In genomic region chr17:46287678-46288095, GRCm38 (mm10) we compare ENCODE assay signal across 8 mouse cellular contexts. TPM values are rescaled to one million over a fixed set of nuclear protein-coding genes. Genes with fewer than 3 reads are reported as not detected.
DNase-seq lines count a peak whose midpoint lies in the region; ATAC-seq and TF ChIP-seq lines count a peak whose summit lies in the region.

No protein-coding gene starts in this region.

- no peak for ATAC-seq in forebrain, embryonic 13.5 days
- ATAC-seq in forebrain, embryonic 12.5 days (ENCODE audit: low FRiP score), result no peak
- ATAC-seq in embryonic facial prominence, embryonic 14.5 days (ENCODE audit: low read depth), result peak; percentile 65
- no peak for ATAC-seq in hindbrain, embryonic 12.5 days (ENCODE audit: low FRiP score)
- ATAC-seq in limb, embryonic 14.5 days (ENCODE audit: low FRiP score, low read depth), result peak; percentile 69
- no peak for ATAC-seq in liver, embryonic 11.5 days (replicated peaks; ENCODE audit: low FRiP score)

- WGBS in forebrain, embryonic 13.5 days, result 53% methylated on average over 5 of the region's 11 CpGs
- WGBS in forebrain, embryonic 12.5 days, result 63% methylated on average over 11 of the region's 11 CpGs
- WGBS in embryonic facial prominence, embryonic 14.5 days, result 29% methylated on average over 10 of the region's 11 CpGs
- WGBS in hindbrain, embryonic 12.5 days, result 77% methylated on average over 11 of the region's 11 CpGs
- WGBS in limb, embryonic 14.5 days, result 58% methylated on average over 11 of the region's 11 CpGs
- WGBS in liver, embryonic 11.5 days, result 70% methylated on average over 11 of the region's 11 CpGs

- H3K27ac ChIP-seq in forebrain, embryonic 13.5 days, result no peak overlapping the region
- H3K27ac ChIP-seq in forebrain, embryonic 12.5 days, result no peak overlapping the region
- H3K27ac ChIP-seq in embryonic facial prominence, embryonic 14.5 days (replicated peaks; ENCODE audit: low read depth, low read length), result peak overlapping the region; percentile 75
- no peak overlapping the region; the same call in 1 of the 2 replicates for H3K27ac ChIP-seq in hindbrain, embryonic 12.5 days
- H3K27ac ChIP-seq in limb, embryonic 14.5 days (replicated peaks; ENCODE audit: low read depth, low read length), result peak overlapping the region; percentile 63
- no peak overlapping the region for H3K27ac ChIP-seq in liver, embryonic 11.5 days (ENCODE audit: low read depth, low read length)

- H3K27me3 ChIP-seq in forebrain, embryonic 13.5 days, result 0 out of 2 replicates have a peak, but pooled peaks cover 12% of the 10 kb centered on the region
- H3K27me3 ChIP-seq in forebrain, embryonic 12.5 days, result peaks cover 5% of the 10 kb centered on the region; the same call in 1 of the 2 replicates
- H3K27me3 ChIP-seq in embryonic facial prominence, embryonic 14.5 days (replicated peaks; ENCODE audit: control insufficient read depth, insufficient read depth, low read length), result no peaks in the 10 kb centered on the region
- H3K27me3 ChIP-seq in hindbrain, embryonic 12.5 days, result 0 out of 2 replicates have a peak, but pooled peaks cover 7% of the 10 kb centered on the region
- H3K27me3 ChIP-seq in limb, embryonic 14.5 days (ENCODE audit: control insufficient read depth, insufficient read depth, low read length), result peaks cover 6% of the 10 kb centered on the region; the same call in 1 of the 2 replicates
- H3K27me3 ChIP-seq in liver, embryonic 11.5 days (replicated peaks; ENCODE audit: control insufficient read depth, insufficient read depth, low read length), result peaks cover 4% of the 10 kb centered on the region

- no peak overlapping the region for H3K4me3 ChIP-seq in forebrain, embryonic 13.5 days
- H3K4me3 ChIP-seq in forebrain, embryonic 12.5 days (replicated peaks), result no peak overlapping the region
- no peak overlapping the region for H3K4me3 ChIP-seq in embryonic facial prominence, embryonic 14.5 days (ENCODE audit: low read depth, low read length)
- no peak overlapping the region for H3K4me3 ChIP-seq in hindbrain, embryonic 12.5 days
- H3K4me3 ChIP-seq in limb, embryonic 14.5 days (replicated peaks; ENCODE audit: low read length), result no peak overlapping the region
- no peak overlapping the region for H3K4me3 ChIP-seq in liver, embryonic 11.5 days (ENCODE audit: low read depth, low read length)

- no peaks in the 10 kb centered on the region for H3K36me3 ChIP-seq in forebrain, embryonic 13.5 days (ENCODE audit: poor library complexity, severe bottlenecking)
- H3K36me3 ChIP-seq in forebrain, embryonic 12.5 days (replicated peaks), result no peaks in the 10 kb centered on the region
- no peaks in the 10 kb centered on the region for H3K36me3 ChIP-seq in embryonic facial prominence, embryonic 14.5 days (ENCODE audit: control insufficient read depth, insufficient read depth, low read length)
- no peaks in the 10 kb centered on the region for H3K36me3 ChIP-seq in hindbrain, embryonic 12.5 days
- no peaks in the 10 kb centered on the region for H3K36me3 ChIP-seq in limb, embryonic 14.5 days (ENCODE audit: control insufficient read depth, insufficient read depth, low read length)
- no peaks in the 10 kb centered on the region for H3K36me3 ChIP-seq in liver, embryonic 11.5 days (ENCODE audit: control insufficient read depth, insufficient read depth, low read length)

- 0 out of 2 replicates have a peak overlapping the region, but pooled peaks have one; percentile 6 for H3K9ac ChIP-seq in forebrain, embryonic 13.5 days
- H3K9ac ChIP-seq in forebrain, embryonic 12.5 days, result no peak overlapping the region
- H3K9ac ChIP-seq in embryonic facial prominence, embryonic 14.5 days (ENCODE audit: low read depth, low read length), result peak overlapping the region; percentile 30; the same call in 1 of the 2 replicates
- H3K9ac ChIP-seq in hindbrain, embryonic 12.5 days, result no peak overlapping the region; the same call in 1 of the 2 replicates
- no peak overlapping the region for H3K9ac ChIP-seq in limb, embryonic 14.5 days (ENCODE audit: low read depth, low read length, severe bottlenecking)
- H3K9ac ChIP-seq in liver, embryonic 11.5 days (ENCODE audit: low read depth, low read length), result no peak overlapping the region

- H3K4me2 ChIP-seq in forebrain, embryonic 13.5 days, result no peak overlapping the region
- no peak overlapping the region for H3K4me2 ChIP-seq in forebrain, embryonic 12.5 days
- H3K4me2 ChIP-seq in embryonic facial prominence, embryonic 14.5 days (ENCODE audit: low read depth, low read length), result peak overlapping the region; percentile 28
- 0 out of 2 replicates have a peak overlapping the region, but pooled peaks have one; percentile 17 for H3K4me2 ChIP-seq in hindbrain, embryonic 12.5 days (replicated peaks)
- H3K4me2 ChIP-seq in limb, embryonic 14.5 days (replicated peaks; ENCODE audit: low read depth, low read length, severe bottlenecking), result no peak overlapping the region
- H3K4me2 ChIP-seq in liver, embryonic 11.5 days, result no peak overlapping the region

- peaks cover 11% of the 10 kb centered on the region for H3K4me1 ChIP-seq in forebrain, embryonic 13.5 days
- H3K4me1 ChIP-seq in forebrain, embryonic 12.5 days, result peaks cover 10% of the 10 kb centered on the region
- peaks cover 15% of the 10 kb centered on the region for H3K4me1 ChIP-seq in embryonic facial prominence, embryonic 14.5 days (ENCODE audit: control insufficient read depth, insufficient read depth, low read length)
- peaks cover 7% of the 10 kb centered on the region; the same call in 1 of the 2 replicates for H3K4me1 ChIP-seq in hindbrain, embryonic 12.5 days
- peaks cover 5% of the 10 kb centered on the region; the same call in 1 of the 2 replicates for H3K4me1 ChIP-seq in limb, embryonic 14.5 days (ENCODE audit: control insufficient read depth, insufficient read depth, low read length)
- no peaks in the 10 kb centered on the region for H3K4me1 ChIP-seq in liver, embryonic 11.5 days (replicated peaks; ENCODE audit: control insufficient read depth, insufficient read depth, low read length)

- DNase-seq in embryonic facial prominence, embryonic 14.5 days (ENCODE audit: low spot score), result peak; percentile 94
- DNase-seq in limb, embryonic 14.5 days (ENCODE audit: low spot score), result peak; percentile 83
- no peak for DNase-seq in cerebellum, adult 9-10 months
- no peak for DNase-seq in ovary, postnatal 10 days (ENCODE audit: low spot score)
- no peak for DNase-seq in liver, embryonic 11.5 days (ENCODE audit: low spot score)

- H3K9me3 ChIP-seq in forebrain, embryonic 13.5 days (replicated peaks), result no peaks in the 10 kb centered on the region
- no peaks in the 10 kb centered on the region for H3K9me3 ChIP-seq in forebrain, embryonic 12.5 days
- H3K9me3 ChIP-seq in embryonic facial prominence, embryonic 14.5 days (ENCODE audit: control insufficient read depth, low read length), result no peaks in the 10 kb centered on the region
- H3K9me3 ChIP-seq in hindbrain, embryonic 12.5 days (replicated peaks), result no peaks in the 10 kb centered on the region
- no peaks in the 10 kb centered on the region for H3K9me3 ChIP-seq in limb, embryonic 14.5 days (ENCODE audit: control insufficient read depth, low read length)
- H3K9me3 ChIP-seq in liver, embryonic 11.5 days (ENCODE audit: control insufficient read depth, low read length), result no peaks in the 10 kb centered on the region

- no peak for TF ChIP-seq POLR2A in limb, embryonic 14.5 days (IDR thresholded peaks at IDR 0.05; ENCODE audit: borderline replicate concordance, extremely low read depth, insufficient read depth, insufficient read length)

RNA-seq across cellular contexts. Expression of gene Tjap1, which starts 4.9 kb away (rescaled TPM):
- polyA plus RNA-seq in forebrain, embryonic 13.5 days (2015; fragmentation: Nextera tagmentation; extraction: Ambion mirVana), result 36.9 and 38.9 TPM in 2 replicates
- polyA plus RNA-seq in forebrain, embryonic 12.5 days (2016; fragmentation: Nextera tagmentation; extraction: Ambion mirVana), result 56.0 and 58.4 TPM in 2 replicates
- 54.5 and 57.3 TPM in 2 replicates for polyA plus RNA-seq in embryonic facial prominence, embryonic 14.5 days (2014; fragmentation: Nextera tagmentation; extraction: Ambion mirVana)
- 50.0 and 54.1 TPM in 2 replicates for polyA plus RNA-seq in hindbrain, embryonic 12.5 days (2016; fragmentation: Nextera tagmentation; extraction: Ambion mirVana)
- polyA plus RNA-seq in limb, embryonic 14.5 days (2012; rRNA removed), result 117 and 140 TPM in 2 replicates
- polyA plus RNA-seq in limb, embryonic 14.5 days (2014; fragmentation: Nextera tagmentation; extraction: Ambion mirVana), result 50.6 and 64.7 TPM in 2 replicates
- polyA plus RNA-seq in liver, embryonic 11.5 days (2014; fragmentation: Nextera tagmentation; extraction: Ambion mirVana), result 26.4 and 29.3 TPM in 2 replicates

RNA-seq across cellular contexts. Expression of gene Dlk2, which starts 9.5 kb away (rescaled TPM):
- polyA plus RNA-seq in forebrain, embryonic 13.5 days (2015; fragmentation: Nextera tagmentation; extraction: Ambion mirVana), result 2.6 and 2.9 TPM in 2 replicates
- 1.5 and 2.0 TPM in 2 replicates for polyA plus RNA-seq in forebrain, embryonic 12.5 days (2016; fragmentation: Nextera tagmentation; extraction: Ambion mirVana)
- 7.5 and 7.6 TPM in 2 replicates for polyA plus RNA-seq in embryonic facial prominence, embryonic 14.5 days (2014; fragmentation: Nextera tagmentation; extraction: Ambion mirVana)
- 2.9 and 3.1 TPM in 2 replicates for polyA plus RNA-seq in hindbrain, embryonic 12.5 days (2016; fragmentation: Nextera tagmentation; extraction: Ambion mirVana)
- polyA plus RNA-seq in limb, embryonic 14.5 days (2012; rRNA removed), result 20.8 and 24.2 TPM in 2 replicates
- 10.1 and 10.3 TPM in 2 replicates for polyA plus RNA-seq in limb, embryonic 14.5 days (2014; fragmentation: Nextera tagmentation; extraction: Ambion mirVana)
- polyA plus RNA-seq in liver, embryonic 11.5 days (2014; fragmentation: Nextera tagmentation; extraction: Ambion mirVana), result 0.11 and 0.23 TPM in 2 replicates

RNA-seq across cellular contexts. Expression of gene Lrrc73, which starts 34.4 kb away (rescaled TPM):
- polyA plus RNA-seq in forebrain, embryonic 13.5 days (2015; fragmentation: Nextera tagmentation; extraction: Ambion mirVana), result 4.9 and 5.8 TPM in 2 replicates
- 3.0 and 3.2 TPM in 2 replicates for polyA plus RNA-seq in forebrain, embryonic 12.5 days (2016; fragmentation: Nextera tagmentation; extraction: Ambion mirVana)
- polyA plus RNA-seq in embryonic facial prominence, embryonic 14.5 days (2014; fragmentation: Nextera tagmentation; extraction: Ambion mirVana), result 2.2 TPM in 2 replicates
- polyA plus RNA-seq in hindbrain, embryonic 12.5 days (2016; fragmentation: Nextera tagmentation; extraction: Ambion mirVana), result 3.9 and 4.1 TPM in 2 replicates
- polyA plus RNA-seq in limb, embryonic 14.5 days (2012; rRNA removed), result 4.3 and 5.8 TPM in 2 replicates
- 1.4 and 2.0 TPM in 2 replicates for polyA plus RNA-seq in limb, embryonic 14.5 days (2014; fragmentation: Nextera tagmentation; extraction: Ambion mirVana)
- 0.34 and 0.62 TPM in 2 replicates for polyA plus RNA-seq in liver, embryonic 11.5 days (2014; fragmentation: Nextera tagmentation; extraction: Ambion mirVana)

RNA-seq across cellular contexts. Expression of gene Yipf3, which starts 39.8 kb away (rescaled TPM):
- 80.3 and 84.0 TPM in 2 replicates for polyA plus RNA-seq in forebrain, embryonic 13.5 days (2015; fragmentation: Nextera tagmentation; extraction: Ambion mirVana)
- polyA plus RNA-seq in forebrain, embryonic 12.5 days (2016; fragmentation: Nextera tagmentation; extraction: Ambion mirVana), result 58.9 and 61.6 TPM in 2 replicates
- 135 and 137 TPM in 2 replicates for polyA plus RNA-seq in embryonic facial prominence, embryonic 14.5 days (2014; fragmentation: Nextera tagmentation; extraction: Ambion mirVana)
- polyA plus RNA-seq in hindbrain, embryonic 12.5 days (2016; fragmentation: Nextera tagmentation; extraction: Ambion mirVana), result 77.2 and 83.8 TPM in 2 replicates
- polyA plus RNA-seq in limb, embryonic 14.5 days (2012; rRNA removed), result 92.5 and 136 TPM in 2 replicates
- 134 and 142 TPM in 2 replicates for polyA plus RNA-seq in limb, embryonic 14.5 days (2014; fragmentation: Nextera tagmentation; extraction: Ambion mirVana)
- 65.6 and 76.7 TPM in 2 replicates for polyA plus RNA-seq in liver, embryonic 11.5 days (2014; fragmentation: Nextera tagmentation; extraction: Ambion mirVana)

RNA-seq across cellular contexts. Expression of gene Polr1c, which starts 39.8 kb away (rescaled TPM):
- 96.1 and 110 TPM in 2 replicates for polyA plus RNA-seq in forebrain, embryonic 13.5 days (2015; fragmentation: Nextera tagmentation; extraction: Ambion mirVana)
- polyA plus RNA-seq in forebrain, embryonic 12.5 days (2016; fragmentation: Nextera tagmentation; extraction: Ambion mirVana), result 96.2 and 102 TPM in 2 replicates
- 78.1 and 80.2 TPM in 2 replicates for polyA plus RNA-seq in embryonic facial prominence, embryonic 14.5 days (2014; fragmentation: Nextera tagmentation; extraction: Ambion mirVana)
- polyA plus RNA-seq in hindbrain, embryonic 12.5 days (2016; fragmentation: Nextera tagmentation; extraction: Ambion mirVana), result 76.1 and 91.8 TPM in 2 replicates
- polyA plus RNA-seq in limb, embryonic 14.5 days (2012; rRNA removed), result 112 and 120 TPM in 2 replicates
- polyA plus RNA-seq in limb, embryonic 14.5 days (2014; fragmentation: Nextera tagmentation; extraction: Ambion mirVana), result 87.5 and 98.4 TPM in 2 replicates
- 89.3 and 90.4 TPM in 2 replicates for polyA plus RNA-seq in liver, embryonic 11.5 days (2014; fragmentation: Nextera tagmentation; extraction: Ambion mirVana)

Comparison
In these comparisons a context has a peak if more than half of its experiments do, and no peak if none do; other contexts are left out.
1. H3K9ac ChIP-seq: peak in forebrain, embryonic 13.5 days (single experiment) and embryonic facial prominence, embryonic 14.5 days (single experiment); none in forebrain, embryonic 12.5 days (single experiment), hindbrain, embryonic 12.5 days (single experiment), limb, embryonic 14.5 days (single experiment) and liver, embryonic 11.5 days (single experiment).
2. ATAC-seq: peak in embryonic facial prominence, embryonic 14.5 days (single experiment) and limb, embryonic 14.5 days (single experiment); none in forebrain, embryonic 13.5 days (single experiment), forebrain, embryonic 12.5 days (single experiment), hindbrain, embryonic 12.5 days (single experiment) and liver, embryonic 11.5 days (single experiment).
3. H3K27ac ChIP-seq: peak in embryonic facial prominence, embryonic 14.5 days (single experiment) and limb, embryonic 14.5 days (single experiment); none in forebrain, embryonic 13.5 days (single experiment), forebrain, embryonic 12.5 days (single experiment), hindbrain, embryonic 12.5 days (single experiment) and liver, embryonic 11.5 days (single experiment).
4. H3K4me2 ChIP-seq: peak in embryonic facial prominence, embryonic 14.5 days (single experiment) and hindbrain, embryonic 12.5 days (single experiment); none in forebrain, embryonic 13.5 days (single experiment), forebrain, embryonic 12.5 days (single experiment), limb, embryonic 14.5 days (single experiment) and liver, embryonic 11.5 days (single experiment).
5. DNase-seq: peak in embryonic facial prominence, embryonic 14.5 days (single experiment) and limb, embryonic 14.5 days (single experiment); none in cerebellum, adult 9-10 months (single experiment), ovary, postnatal 10 days (single experiment) and liver, embryonic 11.5 days (single experiment).